In the genomic region with DNA sequence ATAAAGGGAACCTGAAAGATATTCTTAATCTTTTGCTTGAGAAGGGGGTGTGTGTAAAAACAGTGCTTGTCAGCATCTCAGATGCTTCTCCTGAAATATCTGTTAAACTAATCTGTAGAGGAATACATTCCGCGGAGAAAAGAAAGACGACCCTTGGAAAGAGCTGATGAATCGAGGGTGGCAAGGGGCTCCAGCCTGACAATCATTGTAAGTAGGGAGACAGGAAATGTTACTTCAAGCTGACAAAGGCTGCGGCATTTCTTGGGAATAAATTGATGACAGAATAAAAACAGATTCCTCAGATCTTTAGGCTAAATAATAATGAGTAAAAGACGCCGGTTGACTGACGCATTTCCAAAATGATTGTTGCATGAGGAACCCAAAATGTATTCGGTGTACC, we compare ENCODE assay signal across 13 mouse cellular contexts.
A peak's percentile ranks its signal among the peaks of the same experiment; 100 is the strongest.
DNase-seq lines count a peak whose midpoint lies in the region; ATAC-seq lines count a peak whose summit lies in the region.
"Had no signal": no experiment of that assay in that cellular context is flagged by ENCODE, and none has a peak within 500 bp of the region (broad histone marks: within the 10 kb centered on the region; RNA-seq: fewer than 3 reads in every experiment).

No protein-coding gene starts in this region.

- no peaks in the 10 kb centered on the region for H3K36me3 ChIP-seq in neural tube, embryonic 11.5 days (ENCODE audit: control insufficient read depth, insufficient read depth, low read length)
- H3K36me3 ChIP-seq in hindbrain, embryonic 12.5 days = no peaks in the 10 kb centered on the region
- H3K36me3 ChIP-seq in midbrain, embryonic 15.5 days (replicated peaks) = no peaks in the 10 kb centered on the region
- H3K36me3 ChIP-seq: embryonic facial prominence, embryonic 13.5 days; intestine, embryonic 15.5 days had no signal

- no peak for ATAC-seq in neural tube, embryonic 11.5 days (ENCODE audit: insufficient read depth, low FRiP score, low TSS enrichment)
- ATAC-seq in hindbrain, embryonic 12.5 days (ENCODE audit: low FRiP score) = no peak
- ATAC-seq in midbrain, embryonic 15.5 days (replicated peaks) = no peak
- ATAC-seq in CD4-positive, CD25-positive, alpha-beta regulatory T cell, adult 4 months = no peak
- ATAC-seq: intestine, embryonic 15.5 days had no signal

- no peak overlapping the region for H3K4me3 ChIP-seq in neural tube, embryonic 11.5 days (ENCODE audit: low read depth, low read length)
- no peak overlapping the region for H3K4me3 ChIP-seq in hindbrain, embryonic 12.5 days
- H3K4me3 ChIP-seq in midbrain, embryonic 15.5 days = no peak overlapping the region
- H3K4me3 ChIP-seq: embryonic facial prominence, embryonic 13.5 days; intestine, embryonic 15.5 days; layer of hippocampus, adult 2 months had no signal

- WGBS in neural tube, embryonic 11.5 days = 59% methylated on average over 9 of the region's 9 CpGs
- WGBS in hindbrain, embryonic 12.5 days = 43% methylated on average over 9 of the region's 9 CpGs
- 29% methylated on average over 9 of the region's 9 CpGs for WGBS in midbrain, embryonic 15.5 days

- H3K27ac ChIP-seq in neural tube, embryonic 11.5 days (ENCODE audit: low read depth, low read length) = peak overlapping the region; percentile 30; the same call in 1 of the 2 replicates
- peak overlapping the region; percentile 88 for H3K27ac ChIP-seq in hindbrain, embryonic 12.5 days
- H3K27ac ChIP-seq in midbrain, embryonic 15.5 days = peak overlapping the region; percentile 82
- H3K27ac ChIP-seq: embryonic facial prominence, embryonic 13.5 days; intestine, embryonic 15.5 days; layer of hippocampus, adult 2 months had no signal

- DNase-seq in neural tube, embryonic 11.5 days (ENCODE audit: low spot score) = no peak
- no peak for DNase-seq in neural tube, embryonic 10.5 days (ENCODE audit: extremely low spot score, low spot score)
- DNase-seq in gastrocnemius, postnatal 4 days (ENCODE audit: low spot score in 2 of 2) = no peak
- DNase-seq in layer of hippocampus, postnatal 36 days = no peak
- DNase-seq: cerebellum, adult 9-10 months; lung, postnatal 14 days; thymus, postnatal 25 days had no signal

- H3K27me3 ChIP-seq in neural tube, embryonic 11.5 days (ENCODE audit: control insufficient read depth, insufficient read depth, low read length) = no peaks in the 10 kb centered on the region
- H3K27me3 ChIP-seq in hindbrain, embryonic 12.5 days = no peaks in the 10 kb centered on the region
- no peaks in the 10 kb centered on the region for H3K27me3 ChIP-seq in midbrain, embryonic 15.5 days (replicated peaks)
- H3K27me3 ChIP-seq: intestine, embryonic 15.5 days had no signal

- H3K9me3 ChIP-seq in neural tube, embryonic 11.5 days (ENCODE audit: control insufficient read depth, low read length) = no peaks in the 10 kb centered on the region
- no peaks in the 10 kb centered on the region for H3K9me3 ChIP-seq in hindbrain, embryonic 12.5 days (replicated peaks)
- no peaks in the 10 kb centered on the region for H3K9me3 ChIP-seq in midbrain, embryonic 15.5 days
- H3K9me3 ChIP-seq: embryonic facial prominence, embryonic 13.5 days; intestine, embryonic 15.5 days had no signal

- no peak overlapping the region for H3K9ac ChIP-seq in neural tube, embryonic 11.5 days (ENCODE audit: low read length)
- H3K9ac ChIP-seq in hindbrain, embryonic 12.5 days = no peak overlapping the region
- H3K9ac ChIP-seq in midbrain, embryonic 15.5 days = no peak overlapping the region; the same call in 1 of the 2 replicates
- H3K9ac ChIP-seq: embryonic facial prominence, embryonic 13.5 days; intestine, embryonic 15.5 days had no signal

- H3K4me1 ChIP-seq in neural tube, embryonic 11.5 days (ENCODE audit: control insufficient read depth, insufficient read depth, low read length) = 0 out of 2 replicates have a peak, but pooled peaks cover 2% of the 10 kb centered on the region
- H3K4me1 ChIP-seq in hindbrain, embryonic 12.5 days = peaks cover 16% of the 10 kb centered on the region
- H3K4me1 ChIP-seq in midbrain, embryonic 15.5 days = peaks cover 33% of the 10 kb centered on the region

- no peak overlapping the region for H3K4me2 ChIP-seq in neural tube, embryonic 11.5 days (ENCODE audit: low read depth)
- H3K4me2 ChIP-seq in hindbrain, embryonic 12.5 days (replicated peaks) = no peak overlapping the region; the same call in 1 of the 2 replicates
- no peak overlapping the region; the same call in 1 of the 2 replicates for H3K4me2 ChIP-seq in midbrain, embryonic 15.5 days
- H3K4me2 ChIP-seq: embryonic facial prominence, embryonic 13.5 days; intestine, embryonic 15.5 days had no signal

Comparison
In these comparisons a context has a peak if more than half of its experiments do, and no peak if none do; other contexts are left out.
1. H3K27ac ChIP-seq: peak in every context shown above with its lines; median percentile 88 in hindbrain, embryonic 12.5 days; 82 in midbrain, embryonic 15.5 days; 30 in neural tube, embryonic 11.5 days.